Mouse (Mus musculus) C2C12 (cell line): Measurements from ENCODE around the gene Kdm4b.

Experiments
- CTCF ChIP-seq: IDR thresholded peaks from one replicate; pipeline ENCODE4 v1.5.1; 2011; ENCODE audit not compliant: control insufficient read depth, insufficient read depth, insufficient read length
- MAX ChIP-seq: IDR thresholded peaks from one replicate; pipeline ENCODE4 v1.6.1; 2011; ENCODE audit warnings: mild to moderate bottlenecking, control low read depth

GRCm38 (mm10) chr17:56343466-56343865, 17.6 kb downstream of the Kdm4b start:
- TF ChIP-seq CTCF: no peak
- no peak for TF ChIP-seq MAX
